Mouse (Mus musculus): ENCODE data around the gene Sec14l1. TPM values are rescaled to one million over a fixed set of nuclear protein-coding genes. Genes with fewer than 3 reads are reported as not detected.

Sec14l1 gene
- polyA plus RNA-seq, 1 experiment from 2014 or later, result 36.5 TPM

- no peaks in the 10 kb centered on the region for H3K27me3 ChIP-seq (ENCODE audit: control insufficient read depth, insufficient read depth, low read length)
- no peak overlapping the region for H3K9ac ChIP-seq (ENCODE audit: low read depth, low read length)
- no peak overlapping the region for H3K4me3 ChIP-seq (ENCODE audit: low read length)
- no peak overlapping the region for H3K27ac ChIP-seq (ENCODE audit: low read depth, low read length)
- no peaks in the 10 kb centered on the region for H3K9me3 ChIP-seq (ENCODE audit: control insufficient read depth, low read length)
- H3K4me2 ChIP-seq (replicated peaks; ENCODE audit: low read depth, low read length), result no peak overlapping the region
- peaks cover 58% of the 10 kb centered on the region for H3K4me1 ChIP-seq (ENCODE audit: control insufficient read depth, insufficient read depth, low read length)
- 73% methylated on average over 4 of the region's 4 CpGs for WGBS
- no peak for ATAC-seq (ENCODE audit: low FRiP score, low TSS enrichment)
- H3K36me3 ChIP-seq (ENCODE audit: control insufficient read depth, insufficient read depth, low read length), result peaks cover 5% of the 10 kb centered on the region; the same call in 1 of the 2 replicates
Observed at GRCm38 (mm10) chr11:117118248-117118647, 3.3 kb downstream of the Sec14l1 start.

DNA sequence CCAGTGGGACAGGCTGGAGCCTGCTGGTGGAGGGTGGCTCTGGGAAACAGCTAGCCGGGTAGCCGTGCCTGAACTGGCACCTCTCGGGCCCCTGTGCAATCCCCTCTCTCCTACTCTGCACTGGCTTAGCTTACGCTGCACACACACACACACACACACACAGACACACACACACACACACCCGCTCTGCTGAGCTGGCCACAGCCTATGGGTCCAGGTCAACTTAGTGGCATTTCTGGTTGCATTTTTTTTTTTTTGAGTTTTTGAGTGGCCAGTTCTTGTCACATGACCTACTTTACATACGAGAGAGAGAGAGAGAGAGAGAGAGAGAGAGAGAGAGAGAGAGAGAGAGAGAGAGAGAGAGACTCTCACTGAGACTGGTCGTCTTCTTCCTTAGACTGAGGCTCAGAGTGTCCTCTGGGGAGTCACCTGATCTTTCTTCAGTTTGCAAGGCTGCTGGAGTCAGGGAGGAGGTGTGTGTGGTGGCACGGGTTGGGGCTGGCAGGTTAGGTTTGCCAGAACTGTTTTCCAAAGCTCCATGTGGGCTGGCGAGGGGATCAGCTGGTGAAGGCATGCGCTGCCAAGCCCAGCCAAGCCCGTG lies 3.9 kb downstream of the Sec14l1 start:
- H3K9me3 ChIP-seq (ENCODE audit: control insufficient read depth, low read length), result no peaks in the 10 kb centered on the region
- H3K4me2 ChIP-seq (replicated peaks; ENCODE audit: low read depth, low read length), result no peak overlapping the region
- no peaks in the 10 kb centered on the region for H3K27me3 ChIP-seq (ENCODE audit: control insufficient read depth, insufficient read depth, low read length)
- WGBS, result 42% methylated on average over 11 of the region's 11 CpGs
- H3K27ac ChIP-seq (ENCODE audit: low read depth, low read length), result peak overlapping the region; percentile 69; the same call in 1 of the 2 replicates
- H3K4me1 ChIP-seq (ENCODE audit: control insufficient read depth, insufficient read depth, low read length), result peaks cover 60% of the 10 kb centered on the region
- ATAC-seq (ENCODE audit: low FRiP score, low TSS enrichment), result no peak
- no peak overlapping the region for H3K4me3 ChIP-seq (ENCODE audit: low read length)
- H3K9ac ChIP-seq (ENCODE audit: low read depth, low read length), result no peak overlapping the region
- H3K36me3 ChIP-seq (ENCODE audit: control insufficient read depth, insufficient read depth, low read length), result peaks cover 5% of the 10 kb centered on the region; the same call in 1 of the 2 replicates

- H3K9me3 ChIP-seq (ENCODE audit: control insufficient read depth, low read length), result no peaks in the 10 kb centered on the region
- no peak overlapping the region for H3K9ac ChIP-seq (ENCODE audit: low read depth, low read length)
- no peak for ATAC-seq (ENCODE audit: low FRiP score, low TSS enrichment)
- no peak overlapping the region for H3K4me2 ChIP-seq (replicated peaks; ENCODE audit: low read depth, low read length)
- peaks cover 5% of the 10 kb centered on the region; the same call in 1 of the 2 replicates for H3K36me3 ChIP-seq (ENCODE audit: control insufficient read depth, insufficient read depth, low read length)
- H3K4me3 ChIP-seq (ENCODE audit: low read length), result no peak overlapping the region
- H3K27me3 ChIP-seq (ENCODE audit: control insufficient read depth, insufficient read depth, low read length), result no peaks in the 10 kb centered on the region
- H3K27ac ChIP-seq (ENCODE audit: low read depth, low read length), result peak overlapping the region; percentile 69; the same call in 1 of the 2 replicates
- 37% methylated on average over 3 of the region's 5 CpGs for WGBS
- peaks cover 58% of the 10 kb centered on the region for H3K4me1 ChIP-seq (ENCODE audit: control insufficient read depth, insufficient read depth, low read length)
Observed at GRCm38 (mm10) chr11:117119723-117120122, 4.8 kb downstream of the Sec14l1 start.

DNA sequence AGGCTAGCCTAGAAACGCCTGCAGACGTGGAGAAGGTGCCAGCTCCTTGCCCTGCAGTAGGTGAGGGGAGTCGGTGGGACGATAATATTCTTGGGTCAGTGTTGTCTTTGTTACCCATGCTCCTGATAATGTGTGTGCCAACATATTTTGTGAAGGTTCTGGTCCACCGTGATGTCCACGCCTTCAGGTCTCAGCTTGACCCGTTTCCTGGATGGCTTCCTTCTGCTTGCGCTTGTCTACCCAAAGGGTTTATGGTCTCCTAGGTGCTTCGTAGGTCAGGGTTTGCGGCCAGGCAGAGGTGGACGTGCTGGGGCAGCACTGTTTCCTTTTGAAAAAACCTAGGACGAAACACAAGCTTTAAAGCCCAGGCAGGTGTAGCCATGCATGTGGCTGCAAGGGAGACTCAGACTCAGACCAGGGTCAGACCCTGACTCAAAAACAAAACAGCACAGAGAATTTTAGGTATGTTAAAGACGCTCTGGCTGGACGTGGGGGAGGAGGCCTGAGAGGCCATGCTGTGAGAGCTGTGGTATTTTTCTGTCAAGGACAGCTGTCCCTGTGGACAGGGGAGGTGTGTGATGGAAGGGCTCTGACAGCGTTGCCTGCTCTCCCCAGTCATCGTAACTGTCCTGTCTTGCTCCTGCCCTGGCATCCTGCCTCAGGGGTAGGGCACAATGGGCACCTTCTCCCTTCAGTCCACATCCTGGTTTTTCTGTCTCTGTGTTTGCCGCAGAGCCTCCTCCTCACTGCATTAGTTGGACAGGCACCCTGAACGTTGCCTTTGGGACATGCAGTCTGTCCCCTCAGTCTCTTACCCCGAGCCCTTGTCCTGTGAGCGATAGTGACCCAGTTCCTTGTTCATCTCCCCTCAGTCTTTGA lies 5.6 kb downstream of the Sec14l1 start:
- Histone ChIP-seq H3K4me3 (ENCODE audit: low read length) (no peak overlapping the region), H3K36me3 (ENCODE audit: control insufficient read depth, insufficient read depth, low read length) (peaks cover 5% of the 10 kb centered on the region; the same call in 1 of the 2 replicates), H3K4me1 (ENCODE audit: control insufficient read depth, insufficient read depth, low read length) (peaks cover 58% of the 10 kb centered on the region), H3K9ac (ENCODE audit: low read depth, low read length) (peak overlapping the region; percentile 46; the same call in 1 of the 2 replicates), H3K9me3 (ENCODE audit: control insufficient read depth, low read length) (no peaks in the 10 kb centered on the region), H3K27ac (ENCODE audit: low read depth, low read length) (peak overlapping the region; percentile 53; the same call in 1 of the 2 replicates), H3K27me3 (ENCODE audit: control insufficient read depth, insufficient read depth, low read length) (no peaks in the 10 kb centered on the region), H3K4me2 (replicated peaks; ENCODE audit: low read depth, low read length) (no peak overlapping the region)
- no peak for ATAC-seq (ENCODE audit: low FRiP score, low TSS enrichment)
- WGBS, result 26% methylated on average over 20 of the region's 20 CpGs

GRCm38 (mm10) chr11:117121164-117121535 lies 6.2 kb downstream of the Sec14l1 start:
- no peak for ATAC-seq (ENCODE audit: low FRiP score, low TSS enrichment)
- WGBS, result 26% methylated on average over 11 of the region's 11 CpGs
- Histone ChIP-seq H3K4me3 (ENCODE audit: low read length) (no peak overlapping the region), H3K36me3 (ENCODE audit: control insufficient read depth, insufficient read depth, low read length) (peaks cover 5% of the 10 kb centered on the region; the same call in 1 of the 2 replicates), H3K9me3 (ENCODE audit: control insufficient read depth, low read length) (no peaks in the 10 kb centered on the region), H3K9ac (ENCODE audit: low read depth, low read length) (0 out of 2 replicates have a peak overlapping the region, but pooled peaks have one; percentile 1), H3K4me2 (replicated peaks; ENCODE audit: low read depth, low read length) (no peak overlapping the region), H3K4me1 (ENCODE audit: control insufficient read depth, insufficient read depth, low read length) (peaks cover 58% of the 10 kb centered on the region), H3K27ac (ENCODE audit: low read depth, low read length) (peak overlapping the region; percentile 53; the same call in 1 of the 2 replicates), H3K27me3 (ENCODE audit: control insufficient read depth, insufficient read depth, low read length) (no peaks in the 10 kb centered on the region)

DNA sequence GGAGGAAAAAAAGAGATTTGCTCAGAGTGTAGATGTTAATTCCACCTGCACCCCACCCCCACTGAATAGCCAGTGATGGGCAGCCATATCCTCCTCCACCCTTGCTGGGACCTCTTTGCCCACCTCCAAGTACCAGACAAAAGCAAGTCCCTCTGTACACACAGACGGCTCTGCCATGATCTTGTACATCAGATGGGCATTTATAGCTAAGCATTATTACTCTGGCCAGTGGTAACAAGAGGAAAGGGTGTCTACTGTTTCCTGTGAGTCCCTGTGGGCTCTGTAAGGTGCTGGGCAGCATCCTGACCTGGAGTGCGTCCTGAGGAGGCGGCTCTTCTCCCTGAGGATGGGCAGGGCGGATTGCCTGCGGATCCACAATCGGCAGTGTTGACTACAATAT lies 7.0 kb downstream of the Sec14l1 start:
- 84% methylated on average over 6 of the region's 6 CpGs for WGBS
- Histone ChIP-seq H3K4me3 (ENCODE audit: low read length) (no peak overlapping the region), H3K9me3 (ENCODE audit: control insufficient read depth, low read length) (no peaks in the 10 kb centered on the region), H3K9ac (ENCODE audit: low read depth, low read length) (no peak overlapping the region), H3K4me2 (replicated peaks; ENCODE audit: low read depth, low read length) (no peak overlapping the region), H3K4me1 (ENCODE audit: control insufficient read depth, insufficient read depth, low read length) (peaks cover 50% of the 10 kb centered on the region), H3K27ac (ENCODE audit: low read depth, low read length) (no peak overlapping the region), H3K27me3 (ENCODE audit: control insufficient read depth, insufficient read depth, low read length) (no peaks in the 10 kb centered on the region), H3K36me3 (ENCODE audit: control insufficient read depth, insufficient read depth, low read length) (peaks cover 5% of the 10 kb centered on the region; the same call in 1 of the 2 replicates)
- ATAC-seq (ENCODE audit: low FRiP score, low TSS enrichment), result no peak

DNA sequence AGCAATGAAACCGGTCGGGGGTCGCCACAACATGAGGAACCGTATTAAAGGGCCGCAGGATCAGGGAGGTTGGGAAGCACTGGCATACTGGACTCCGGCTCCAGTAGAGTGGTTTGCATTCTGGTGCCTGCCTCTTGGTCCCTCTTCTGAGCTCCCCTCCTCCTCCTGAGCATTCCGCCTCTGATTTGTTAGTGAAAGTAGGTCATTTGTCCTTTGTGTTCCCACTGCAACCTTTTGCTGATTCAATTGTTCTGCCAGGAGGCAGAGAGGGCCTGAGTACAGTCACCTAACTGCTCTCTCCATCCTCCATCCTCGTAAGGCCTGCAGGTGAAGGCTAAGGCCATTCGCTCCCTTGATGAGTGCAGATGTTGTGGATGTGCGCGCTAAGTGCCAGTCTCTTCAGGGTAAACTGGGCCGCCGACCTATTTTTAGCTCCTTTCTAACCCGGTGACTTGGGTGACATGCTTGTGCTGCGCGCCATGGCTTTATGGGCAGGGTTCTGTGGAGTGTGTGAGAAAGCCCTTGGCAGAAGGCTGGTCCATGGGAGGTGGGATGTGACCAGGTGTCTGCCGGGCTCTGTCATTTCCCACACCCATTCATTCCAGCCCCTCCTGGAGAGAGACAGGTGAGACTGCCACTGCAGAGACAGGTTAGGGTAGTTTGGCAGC lies 8.6 kb downstream of the Sec14l1 start:
- no peak overlapping the region for H3K27ac ChIP-seq (ENCODE audit: low read depth, low read length)
- no peaks in the 10 kb centered on the region for H3K9me3 ChIP-seq (ENCODE audit: control insufficient read depth, low read length)
- no peaks in the 10 kb centered on the region; the same call in 1 of the 2 replicates for H3K36me3 ChIP-seq (ENCODE audit: control insufficient read depth, insufficient read depth, low read length)
- no peak overlapping the region for H3K9ac ChIP-seq (ENCODE audit: low read depth, low read length)
- no peaks in the 10 kb centered on the region for H3K27me3 ChIP-seq (ENCODE audit: control insufficient read depth, insufficient read depth, low read length)
- H3K4me1 ChIP-seq (ENCODE audit: control insufficient read depth, insufficient read depth, low read length), result peaks cover 49% of the 10 kb centered on the region
- WGBS, result 89% methylated on average over 17 of the region's 17 CpGs
- no peak overlapping the region for H3K4me2 ChIP-seq (replicated peaks; ENCODE audit: low read depth, low read length)
- no peak for ATAC-seq (ENCODE audit: low FRiP score, low TSS enrichment)
- H3K4me3 ChIP-seq (ENCODE audit: low read length), result no peak overlapping the region

GRCm38 (mm10) chr11:117124539-117124938 lies 9.6 kb downstream of the Sec14l1 start:
- 41% methylated on average over 10 of the region's 10 CpGs for WGBS
- Histone ChIP-seq H3K4me1 (ENCODE audit: control insufficient read depth, insufficient read depth, low read length) (peaks cover 46% of the 10 kb centered on the region), H3K9me3 (ENCODE audit: control insufficient read depth, low read length) (no peaks in the 10 kb centered on the region), H3K4me2 (replicated peaks; ENCODE audit: low read depth, low read length) (no peak overlapping the region), H3K36me3 (ENCODE audit: control insufficient read depth, insufficient read depth, low read length) (no peaks in the 10 kb centered on the region; the same call in 1 of the 2 replicates), H3K27me3 (ENCODE audit: control insufficient read depth, insufficient read depth, low read length) (no peaks in the 10 kb centered on the region), H3K27ac (ENCODE audit: low read depth, low read length) (no peak overlapping the region), H3K4me3 (ENCODE audit: low read length) (no peak overlapping the region), H3K9ac (ENCODE audit: low read depth, low read length) (no peak overlapping the region)
- ATAC-seq (ENCODE audit: low FRiP score, low TSS enrichment), result no peak

Data from kidney, embryonic 14.5 days (tissue).